Mouse (Mus musculus) midbrain, postnatal 0 days (tissue): ENCODE data around the gene Fam243. TPM values are rescaled to one million over a fixed set of nuclear protein-coding genes. Genes with fewer than 3 reads are reported as not detected.
A peak's percentile ranks its signal among the peaks of the same experiment; 100 is the strongest.

ENCODE experiments used
- ATAC-seq: fragments of 200-750 bp; cut with Nextera tagmentation; 2 replicates; pipeline ENCODE4 v1.8.0; 2017; ENCODE audit warnings: moderate number of reproducible peaks, mild to moderate bottlenecking, moderate TSS enrichment, moderate library complexity; ENCODE audit not compliant: low FRiP score
- DNase-seq: peaks from one replicate; pipeline ENCODE4 v3.0.0-alpha.2; 2015; ENCODE audit warnings: low spot score
- H3K27ac ChIP-seq: fragments of 300-500 bp; sonication (generic); 2 replicates; pipeline ENCODE4 v1.5.1; 2014; ENCODE audit warnings: low read depth, mild to moderate bottlenecking, low read length, mixed read lengths
- H3K27me3 ChIP-seq: fragments of 300-500 bp; sonication (generic); 2 replicates; pipeline ENCODE4 v1.6.1; 2014; ENCODE audit warnings: low read length, control low read depth, mixed read lengths; ENCODE audit not compliant: insufficient read depth
- H3K36me3 ChIP-seq: fragments of 300-500 bp; sonication (generic); 2 replicates; pipeline ENCODE4 v1.6.1; 2014; ENCODE audit warnings: low read length, control low read depth, mixed read lengths; ENCODE audit not compliant: insufficient read depth
- H3K4me1 ChIP-seq: fragments of 300-500 bp; sonication (generic); 2 replicates; pipeline ENCODE4 v1.6.1; 2014; ENCODE audit warnings: mild to moderate bottlenecking, control low read depth, antibody characterized with exemption, low read length, mixed read lengths; ENCODE audit not compliant: insufficient read depth
- H3K4me2 ChIP-seq: fragments of 300-500 bp; sonication (generic); 2 replicates; pipeline ENCODE4 v1.6.1; 2014; ENCODE audit warnings: low read depth, mild to moderate bottlenecking, low read length, mixed read lengths; ENCODE audit not compliant: poor library complexity, severe bottlenecking
- H3K4me3 ChIP-seq: fragments of 300-500 bp; sonication (generic); 2 replicates; pipeline ENCODE4 v1.5.1; 2014; ENCODE audit warnings: low read depth, mild to moderate bottlenecking, low read length, moderate library complexity
- H3K9ac ChIP-seq: fragments of 300-500 bp; sonication (generic); replicated peaks from 2 replicates; pipeline ENCODE4 v1.6.1; 2014; ENCODE audit warnings: mild to moderate bottlenecking, low read length, moderate library complexity, mixed read lengths; ENCODE audit not compliant: poor library complexity, severe bottlenecking
- H3K9me3 ChIP-seq: fragments of 300-500 bp; sonication (generic); 2 replicates; pipeline ENCODE4 v1.6.1; 2016; ENCODE audit warnings: low read length, control low read depth
- CTCF ChIP-seq: IDR thresholded peaks from 2 replicates; pipeline ENCODE4 v1.5.1; 2016; ENCODE audit warnings: antibody characterized with exemption, mild to moderate bottlenecking
- WGBS: fragments of 180-500 bp; shearing (Covaris S2); extraction: QIAGEN DNeasy Blood & Tissue Kit; methylation state at CpG from one replicate; pipeline ENCODE4 v1.1.7; 2014; 5-methylcytosine and 5-hydroxymethylcytosine counted together
- polyA plus RNA-seq: library from polyadenylated mRNA; unstranded; fragments of >200 nt; fragmentation: Nextera tagmentation; extraction: Ambion mirVana; gene quantifications from 2 replicates; pipeline ENCODE4 v1.2.1, GENCODE M21; 2015
- total RNA-seq: library from RNA; depleted of rRNA; stranded (reverse); fragments of >200 nt; gene quantifications from 2 replicates; pipeline ENCODE4 v1.2.3, GENCODE M21; 2014

The Fam243 gene
- total and polyA plus RNA-seq, 2 experiments from 2014 or later, result not detected

- Histone ChIP-seq H3K4me2 (no peak overlapping the region), H3K9me3 (no peaks in the 10 kb centered on the region), H3K36me3 (no peaks in the 10 kb centered on the region), H3K4me1 (no peaks in the 10 kb centered on the region), H3K27me3 (no peaks in the 10 kb centered on the region), H3K4me3 (no peak overlapping the region), H3K27ac (no peak overlapping the region), H3K9ac (no peak overlapping the region)
- TF ChIP-seq CTCF, result no peak
- DNase-seq (peak; percentile 66), ATAC-seq (0 out of 2 replicates have a peak, but pooled peaks have one; percentile 41)
- WGBS, result 59% methylated on average over 13 of the region's 13 CpGs
Observed at GRCm38 (mm10) chr16:92346297-92346916, 25.2 kb upstream of the Fam243 start.

- ATAC-seq (no peak), DNase-seq (no peak)
- Histone ChIP-seq H3K27ac (no peak overlapping the region), H3K27me3 (no peaks in the 10 kb centered on the region; the same call in 1 of the 2 replicates), H3K4me3 (no peak overlapping the region), H3K4me2 (no peak overlapping the region), H3K9ac (no peak overlapping the region), H3K36me3 (no peaks in the 10 kb centered on the region), H3K4me1 (no peaks in the 10 kb centered on the region), H3K9me3 (no peaks in the 10 kb centered on the region)
- no peak for TF ChIP-seq CTCF
- WGBS, result 67% methylated on average over 11 of the region's 11 CpGs
Observed at GRCm38 (mm10) chr16:92345177-92345576, 23.9 kb upstream of the Fam243 start.

GRCm38 (mm10) chr16:92340612-92341511 is 19.6 kb upstream of the Fam243 start:
- WGBS, result 26% methylated on average over 27 of the region's 27 CpGs
- Histone ChIP-seq H3K27ac (no peak overlapping the region), H3K4me3 (peak overlapping the region; percentile 12; the same call in 1 of the 2 replicates), H3K27me3 (no peaks in the 10 kb centered on the region; the same call in 1 of the 2 replicates), H3K9me3 (no peaks in the 10 kb centered on the region), H3K4me1 (no peaks in the 10 kb centered on the region), H3K9ac (0 out of 2 replicates have a peak overlapping the region, but pooled peaks have one; percentile 29), H3K36me3 (no peaks in the 10 kb centered on the region), H3K4me2 (peak overlapping the region; percentile 50)
- peak; percentile 93 for TF ChIP-seq CTCF
- DNase-seq (peak; percentile 92), ATAC-seq (peak; percentile 69)

- H3K27me3 ChIP-seq, result no peaks in the 10 kb centered on the region; the same call in 1 of the 2 replicates
- peak; percentile 95 for TF ChIP-seq CTCF
- no peak overlapping the region for H3K27ac ChIP-seq
- H3K4me3 ChIP-seq, result no peak overlapping the region
- H3K4me2 ChIP-seq, result no peak overlapping the region
- H3K9ac ChIP-seq, result no peak overlapping the region
- no peaks in the 10 kb centered on the region for H3K4me1 ChIP-seq
- DNase-seq, result peak; percentile 85
- H3K9me3 ChIP-seq, result no peaks in the 10 kb centered on the region
- WGBS, result 9% methylated on average over 9 of the region's 9 CpGs
- H3K36me3 ChIP-seq, result no peaks in the 10 kb centered on the region
- ATAC-seq, result peak; percentile 47; the same call in 1 of the 2 replicates
Observed at GRCm38 (mm10) chr16:92336280-92336679, 15.0 kb upstream of the Fam243 start.

GRCm38 (mm10) chr16:92334600-92334999 is 13.4 kb upstream of the Fam243 start:
- 76% methylated on average over 9 of the region's 9 CpGs for WGBS
- no peaks in the 10 kb centered on the region for H3K36me3 ChIP-seq
- no peaks in the 10 kb centered on the region for H3K9me3 ChIP-seq
- DNase-seq (peak; percentile 21), ATAC-seq (no peak)
- H3K27ac ChIP-seq, result no peak overlapping the region
- peak; percentile 38 for TF ChIP-seq CTCF
- H3K4me3 ChIP-seq, result no peak overlapping the region
- H3K27me3 ChIP-seq, result no peaks in the 10 kb centered on the region
- no peaks in the 10 kb centered on the region for H3K4me1 ChIP-seq
- no peak overlapping the region for H3K9ac ChIP-seq
- no peak overlapping the region for H3K4me2 ChIP-seq

- 80% methylated on average over 5 of the region's 5 CpGs for WGBS
- no peak for TF ChIP-seq CTCF
- ATAC-seq, result no peak
Observed at GRCm38 (mm10) chr16:92330966-92331365, 9.7 kb upstream of the Fam243 start.

More at GRCm38 (mm10) chr16:92330966-92331365, 9.7 kb upstream of the Fam243 start:
- Histone ChIP-seq H3K4me3 (no peak overlapping the region), H3K9me3 (no peaks in the 10 kb centered on the region), H3K9ac (no peak overlapping the region), H3K4me2 (no peak overlapping the region), H3K27ac (no peak overlapping the region), H3K36me3 (no peaks in the 10 kb centered on the region), H3K27me3 (no peaks in the 10 kb centered on the region), H3K4me1 (no peaks in the 10 kb centered on the region)
- no peak for DNase-seq
